Mouse (Mus musculus): ENCODE measurements around the gene Mterf4. TPM values are rescaled to one million over a fixed set of nuclear protein-coding genes. Genes with fewer than 3 reads are reported as not detected.

Gene Mterf4
- polyA plus RNA-seq, 1 experiment from 2014 or later = 24.3 TPM

- H3K4me2 ChIP-seq = no peak overlapping the region
- DNase-seq (ENCODE audit: low spot score) = no peak
- no peak for ATAC-seq (replicated peaks; ENCODE audit: low FRiP score)
- no peaks in the 10 kb centered on the region for H3K4me1 ChIP-seq (replicated peaks; ENCODE audit: control insufficient read depth, insufficient read depth, low read length)
- H3K9me3 ChIP-seq (ENCODE audit: control insufficient read depth, low read length) = no peaks in the 10 kb centered on the region
- H3K4me3 ChIP-seq (ENCODE audit: low read depth, low read length) = no peak overlapping the region
- H3K27me3 ChIP-seq (replicated peaks; ENCODE audit: control insufficient read depth, insufficient read depth, low read length) = no peaks in the 10 kb centered on the region
- WGBS = 70% methylated on average over 6 of the region's 6 CpGs
- H3K27ac ChIP-seq (ENCODE audit: low read depth, low read length) = no peak overlapping the region
- no peaks in the 10 kb centered on the region for H3K36me3 ChIP-seq (ENCODE audit: control insufficient read depth, insufficient read depth, low read length)
- no peak overlapping the region for H3K9ac ChIP-seq (ENCODE audit: low read depth, low read length)
These were observed 30.2 kb downstream of the Mterf4 start for GRCm38 (mm10) chr1:93275561-93275960.

GRCm38 (mm10) chr1:93272409-93272821 is 33.3 kb downstream of the Mterf4 start:
- Histone ChIP-seq H3K9ac (ENCODE audit: low read depth, low read length) (no peak overlapping the region), H3K27me3 (replicated peaks; ENCODE audit: control insufficient read depth, insufficient read depth, low read length) (no peaks in the 10 kb centered on the region), H3K4me3 (ENCODE audit: low read depth, low read length) (no peak overlapping the region), H3K4me2 (no peak overlapping the region), H3K36me3 (ENCODE audit: control insufficient read depth, insufficient read depth, low read length) (no peaks in the 10 kb centered on the region), H3K4me1 (replicated peaks; ENCODE audit: control insufficient read depth, insufficient read depth, low read length) (no peaks in the 10 kb centered on the region), H3K27ac (ENCODE audit: low read depth, low read length) (no peak overlapping the region), H3K9me3 (ENCODE audit: control insufficient read depth, low read length) (no peaks in the 10 kb centered on the region)
- WGBS = under 1% methylated on average over 16 of the region's 16 CpGs
- no peak; the same call in 1 of the 2 replicates for ATAC-seq (replicated peaks; ENCODE audit: low FRiP score)
- DNase-seq (ENCODE audit: low spot score) = peak; percentile 57

GRCm38 (mm10) chr1:93271751-93272150 is 34.0 kb downstream of the Mterf4 start:
- 63% methylated on average over 5 of the region's 6 CpGs for WGBS
- Histone ChIP-seq H3K4me1 (replicated peaks; ENCODE audit: control insufficient read depth, insufficient read depth, low read length) (no peaks in the 10 kb centered on the region), H3K27ac (ENCODE audit: low read depth, low read length) (no peak overlapping the region), H3K4me2 (no peak overlapping the region), H3K4me3 (ENCODE audit: low read depth, low read length) (no peak overlapping the region), H3K9ac (ENCODE audit: low read depth, low read length) (no peak overlapping the region), H3K27me3 (replicated peaks; ENCODE audit: control insufficient read depth, insufficient read depth, low read length) (no peaks in the 10 kb centered on the region), H3K36me3 (ENCODE audit: control insufficient read depth, insufficient read depth, low read length) (no peaks in the 10 kb centered on the region), H3K9me3 (ENCODE audit: control insufficient read depth, low read length) (no peaks in the 10 kb centered on the region)
- no peak for DNase-seq (ENCODE audit: low spot score)
- ATAC-seq (replicated peaks; ENCODE audit: low FRiP score) = no peak

- Histone ChIP-seq H3K36me3 (ENCODE audit: control insufficient read depth, insufficient read depth, low read length) (no peaks in the 10 kb centered on the region), H3K4me2 (no peak overlapping the region), H3K9ac (ENCODE audit: low read depth, low read length) (no peak overlapping the region), H3K4me3 (ENCODE audit: low read depth, low read length) (no peak overlapping the region), H3K27me3 (replicated peaks; ENCODE audit: control insufficient read depth, insufficient read depth, low read length) (no peaks in the 10 kb centered on the region), H3K4me1 (replicated peaks; ENCODE audit: control insufficient read depth, insufficient read depth, low read length) (no peaks in the 10 kb centered on the region), H3K9me3 (ENCODE audit: control insufficient read depth, low read length) (no peaks in the 10 kb centered on the region), H3K27ac (ENCODE audit: low read depth, low read length) (no peak overlapping the region)
- ATAC-seq (replicated peaks; ENCODE audit: low FRiP score) (no peak), DNase-seq (ENCODE audit: low spot score) (no peak)
- WGBS = 58% methylated on average over 3 of the region's 3 CpGs
These were observed 35.0 kb downstream of the Mterf4 start for GRCm38 (mm10) chr1:93270516-93271240.

- H3K9me3 ChIP-seq (ENCODE audit: control insufficient read depth, low read length) = no peaks in the 10 kb centered on the region
- H3K4me2 ChIP-seq = no peak overlapping the region
- no peaks in the 10 kb centered on the region for H3K4me1 ChIP-seq (replicated peaks; ENCODE audit: control insufficient read depth, insufficient read depth, low read length)
- no peak overlapping the region for H3K4me3 ChIP-seq (ENCODE audit: low read depth, low read length)
- WGBS = 76% methylated on average over 2 of the region's 2 CpGs
- H3K27me3 ChIP-seq (replicated peaks; ENCODE audit: control insufficient read depth, insufficient read depth, low read length) = no peaks in the 10 kb centered on the region
- DNase-seq (ENCODE audit: low spot score) (no peak), ATAC-seq (replicated peaks; ENCODE audit: low FRiP score) (no peak)
- no peak overlapping the region for H3K9ac ChIP-seq (ENCODE audit: low read depth, low read length)
- H3K36me3 ChIP-seq (ENCODE audit: control insufficient read depth, insufficient read depth, low read length) = no peaks in the 10 kb centered on the region
- no peak overlapping the region for H3K27ac ChIP-seq (ENCODE audit: low read depth, low read length)
These were observed 37.5 kb downstream of the Mterf4 start for GRCm38 (mm10) chr1:93268246-93268645.

GRCm38 (mm10) chr1:93267207-93267606 is 38.5 kb downstream of the Mterf4 start:
- H3K4me3 ChIP-seq (ENCODE audit: low read depth, low read length) = no peak overlapping the region
- no peak overlapping the region for H3K4me2 ChIP-seq
- no peaks in the 10 kb centered on the region for H3K27me3 ChIP-seq (replicated peaks; ENCODE audit: control insufficient read depth, insufficient read depth, low read length)
- DNase-seq (ENCODE audit: low spot score) (no peak), ATAC-seq (replicated peaks; ENCODE audit: low FRiP score) (no peak)
- H3K4me1 ChIP-seq (replicated peaks; ENCODE audit: control insufficient read depth, insufficient read depth, low read length) = no peaks in the 10 kb centered on the region
- H3K36me3 ChIP-seq (ENCODE audit: control insufficient read depth, insufficient read depth, low read length) = no peaks in the 10 kb centered on the region
- 43% methylated on average over 3 of the region's 3 CpGs for WGBS
- H3K9me3 ChIP-seq (ENCODE audit: control insufficient read depth, low read length) = no peaks in the 10 kb centered on the region
- no peak overlapping the region for H3K27ac ChIP-seq (ENCODE audit: low read depth, low read length)
- H3K9ac ChIP-seq (ENCODE audit: low read depth, low read length) = no peak overlapping the region

GRCm38 (mm10) chr1:93257560-93257959 is 48.2 kb downstream of the Mterf4 start:
- no peak for DNase-seq (ENCODE audit: low spot score)
- no peaks in the 10 kb centered on the region for H3K9me3 ChIP-seq (ENCODE audit: control insufficient read depth, low read length)
- H3K4me3 ChIP-seq (ENCODE audit: low read depth, low read length) = no peak overlapping the region
- ATAC-seq (replicated peaks; ENCODE audit: low FRiP score) = no peak
- H3K27me3 ChIP-seq (replicated peaks; ENCODE audit: control insufficient read depth, insufficient read depth, low read length) = no peaks in the 10 kb centered on the region
- no peak overlapping the region for H3K4me2 ChIP-seq
- no peak overlapping the region for H3K9ac ChIP-seq (ENCODE audit: low read depth, low read length)
- 84% methylated on average over 1 of the region's 1 CpGs for WGBS
- H3K4me1 ChIP-seq (replicated peaks; ENCODE audit: control insufficient read depth, insufficient read depth, low read length) = no peaks in the 10 kb centered on the region
- H3K27ac ChIP-seq (ENCODE audit: low read depth, low read length) = no peak overlapping the region
- no peaks in the 10 kb centered on the region for H3K36me3 ChIP-seq (ENCODE audit: control insufficient read depth, insufficient read depth, low read length)

GRCm38 (mm10) chr1:93255761-93256160 is 50.0 kb downstream of the Mterf4 start:
- ATAC-seq (replicated peaks; ENCODE audit: low FRiP score) (no peak), DNase-seq (ENCODE audit: low spot score) (no peak)
- H3K4me3 ChIP-seq (ENCODE audit: low read depth, low read length) = no peak overlapping the region
- H3K27ac ChIP-seq (ENCODE audit: low read depth, low read length) = no peak overlapping the region
- no peak overlapping the region for H3K9ac ChIP-seq (ENCODE audit: low read depth, low read length)
- no peaks in the 10 kb centered on the region for H3K27me3 ChIP-seq (replicated peaks; ENCODE audit: control insufficient read depth, insufficient read depth, low read length)
- no peaks in the 10 kb centered on the region for H3K4me1 ChIP-seq (replicated peaks; ENCODE audit: control insufficient read depth, insufficient read depth, low read length)
- no peak overlapping the region for H3K4me2 ChIP-seq
- WGBS = 79% methylated on average over 7 of the region's 7 CpGs
- no peaks in the 10 kb centered on the region for H3K9me3 ChIP-seq (ENCODE audit: control insufficient read depth, low read length)
- no peaks in the 10 kb centered on the region for H3K36me3 ChIP-seq (ENCODE audit: control insufficient read depth, insufficient read depth, low read length)

- H3K4me3 ChIP-seq (ENCODE audit: low read depth, low read length) = no peak overlapping the region
These were observed 53.1 kb downstream of the Mterf4 start for GRCm38 (mm10) chr1:93252586-93252985.

More at GRCm38 (mm10) chr1:93252586-93252985, 53.1 kb downstream of the Mterf4 start:
- Histone ChIP-seq H3K27me3 (replicated peaks; ENCODE audit: control insufficient read depth, insufficient read depth, low read length) (no peaks in the 10 kb centered on the region), H3K27ac (ENCODE audit: low read depth, low read length) (no peak overlapping the region), H3K9me3 (ENCODE audit: control insufficient read depth, low read length) (no peaks in the 10 kb centered on the region), H3K4me1 (replicated peaks; ENCODE audit: control insufficient read depth, insufficient read depth, low read length) (no peaks in the 10 kb centered on the region), H3K36me3 (ENCODE audit: control insufficient read depth, insufficient read depth, low read length) (no peaks in the 10 kb centered on the region), H3K4me2 (no peak overlapping the region), H3K9ac (ENCODE audit: low read depth, low read length) (no peak overlapping the region)
- DNase-seq (ENCODE audit: low spot score) (no peak), ATAC-seq (replicated peaks; ENCODE audit: low FRiP score) (no peak)
- 31% methylated on average over 2 of the region's 2 CpGs for WGBS

Measured in liver, embryonic 11.5 days (tissue).